Mouse (Mus musculus) liver, embryonic 11.5 days (tissue): ENCODE measurements at regions not wholly inside any gene's neighbourhood (a gene's known extent, or its start where the extent isn't known, plus 50 kb on each side); places are given as distances from the start of the nearest gene placed in this dataset.
"Not testable (repeated sequence)": the region's sequence is repeated elsewhere in the genome, so short reads cannot be mapped to it uniquely, and the experiment has no call there.

ENCODE experiments used
- ATAC-seq: fragments of 200-750 bp; cut with Nextera tagmentation; replicated peaks from 2 replicates; pipeline ENCODE4 v1.8.0; 2017; ENCODE audit warnings: moderate number of reproducible peaks, mild to moderate bottlenecking, moderate TSS enrichment, moderate library complexity; ENCODE audit not compliant: low FRiP score
- DNase-seq: peaks from one replicate; pipeline ENCODE4 v3.0.0-alpha.2; 2017; ENCODE audit warnings: low spot score
- H3K27ac ChIP-seq: fragments of 300-500 bp; sonication (generic); 2 replicates; pipeline ENCODE4 v1.5.1; 2014; ENCODE audit warnings: mild to moderate bottlenecking, low read depth, low read length, control low read depth
- H3K27me3 ChIP-seq: fragments of 300-500 bp; sonication (generic); replicated peaks from 2 replicates; pipeline ENCODE4 v1.6.1; 2014; ENCODE audit warnings: low read length, mixed read lengths; ENCODE audit not compliant: control insufficient read depth, insufficient read depth
- H3K36me3 ChIP-seq: fragments of 300-500 bp; sonication (generic); 2 replicates; pipeline ENCODE4 v1.6.1; 2014; ENCODE audit warnings: mild to moderate bottlenecking, low read length, moderate library complexity, mixed read lengths; ENCODE audit not compliant: control insufficient read depth, insufficient read depth
- H3K4me1 ChIP-seq: fragments of 300-500 bp; sonication (generic); replicated peaks from 2 replicates; pipeline ENCODE4 v1.6.1; 2014; ENCODE audit warnings: low read length, mixed read lengths; ENCODE audit not compliant: control insufficient read depth, insufficient read depth
- H3K4me2 ChIP-seq: fragments of 300-500 bp; sonication (generic); 2 replicates; pipeline ENCODE4 v1.6.1; 2014; ENCODE audit warnings: mild to moderate bottlenecking, control low read depth, moderate library complexity
- H3K4me3 ChIP-seq: fragments of 300-500 bp; sonication (generic); 2 replicates; pipeline ENCODE4 v1.5.1; 2014; ENCODE audit warnings: low read depth, low read length, control low read depth
- H3K9ac ChIP-seq: fragments of 300-500 bp; sonication (generic); 2 replicates; pipeline ENCODE4 v1.6.1; 2014; ENCODE audit warnings: low read depth, low read length, control low read depth
- H3K9me3 ChIP-seq: fragments of 300-500 bp; sonication (generic); 2 replicates; pipeline ENCODE4 v1.6.1; 2016; ENCODE audit warnings: low read length, inconsistent platforms, mixed read lengths; ENCODE audit not compliant: control insufficient read depth
- WGBS: fragments of 180-500 bp; shearing (Covaris S2); extraction: QIAGEN DNeasy Blood & Tissue Kit; methylation state at CpG from one replicate; pipeline ENCODE4 v1.1.7; 2014; 5-methylcytosine and 5-hydroxymethylcytosine counted together

DNA sequence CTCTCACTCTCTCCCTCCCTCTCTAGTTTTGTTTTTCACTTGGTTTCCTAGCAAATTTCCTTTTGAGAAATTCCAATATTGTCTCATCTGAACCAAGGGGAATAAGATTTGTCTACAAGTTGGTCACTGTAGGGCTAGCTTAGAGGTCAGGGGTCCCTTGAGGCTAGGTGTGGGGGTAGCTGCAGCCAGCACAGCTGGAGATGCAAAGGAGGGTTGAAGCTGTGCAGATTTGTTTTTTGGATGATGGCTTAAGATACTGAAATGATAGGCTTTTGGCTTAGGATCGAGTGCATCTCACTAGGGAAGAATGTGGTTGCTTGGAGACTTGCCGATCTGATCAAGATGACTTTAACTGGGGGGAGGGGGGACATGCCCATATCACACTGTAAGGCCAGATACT, 88.3 kb upstream of the Tmem28 start:
- Histone ChIP-seq H3K27me3 (peaks cover 28% of the 10 kb centered on the region), H3K4me1 (no peaks in the 10 kb centered on the region), H3K27ac (no peak overlapping the region), H3K9ac (no peak overlapping the region), H3K36me3 (no peaks in the 10 kb centered on the region), H3K4me2 (no peak overlapping the region), H3K4me3 (no peak overlapping the region), H3K9me3 (no peaks in the 10 kb centered on the region)
- no peak for DNase-seq
- 67% methylated on average over 2 of the region's 2 CpGs for WGBS
- ATAC-seq: no peak

DNA sequence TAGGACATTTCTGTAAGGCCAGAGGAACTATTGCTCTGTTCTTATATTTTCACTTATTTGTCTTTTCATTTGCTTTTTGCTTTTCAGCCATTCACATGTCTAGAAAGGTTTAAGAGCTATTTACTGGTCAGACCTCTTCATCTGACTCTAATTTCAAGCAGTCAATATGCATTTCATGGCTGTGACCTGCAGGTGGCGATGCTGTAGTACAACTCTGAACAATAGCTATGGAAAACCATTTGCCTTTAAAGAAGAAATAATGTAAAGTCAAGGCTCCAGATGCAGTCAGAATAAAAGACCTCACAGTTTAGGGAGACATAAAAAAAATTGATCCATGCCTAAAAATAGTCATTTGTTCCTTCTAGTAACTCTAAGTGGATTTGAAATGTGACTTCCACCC, 95.7 kb upstream of the Tmem28 start:
- ATAC-seq: no peak

DNA sequence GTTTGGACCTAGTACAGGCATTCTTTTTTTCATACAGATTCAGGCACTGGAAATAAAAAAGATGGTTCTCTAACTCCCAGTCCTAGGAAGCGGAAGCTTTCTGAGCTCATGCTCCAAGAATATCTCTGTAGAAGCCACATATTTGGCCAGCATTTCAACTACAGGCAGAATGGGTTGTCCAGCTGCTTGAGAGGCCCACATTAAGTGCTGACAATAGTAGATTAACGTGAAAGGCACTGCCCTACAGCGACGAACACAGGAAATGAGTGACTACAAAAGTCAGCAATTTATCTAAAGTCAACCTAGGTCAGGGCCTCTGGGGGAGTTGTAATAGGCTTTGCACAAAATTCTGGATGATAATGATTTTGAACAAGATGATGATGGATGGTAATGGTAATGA, 125.5 kb upstream of the Tmem28 start:
- no peak overlapping the region for H3K9ac ChIP-seq
- no peak overlapping the region for H3K4me2 ChIP-seq
- H3K4me3 ChIP-seq: no peak overlapping the region
- H3K27me3 ChIP-seq: 0 out of 2 replicates have a peak, but pooled peaks cover 2% of the 10 kb centered on the region
- H3K36me3 ChIP-seq: no peaks in the 10 kb centered on the region
- H3K27ac ChIP-seq: no peak overlapping the region
- WGBS: 47% methylated on average over 4 of the region's 4 CpGs
- DNase-seq: no peak
- no peaks in the 10 kb centered on the region for H3K9me3 ChIP-seq
- no peaks in the 10 kb centered on the region for H3K4me1 ChIP-seq
- ATAC-seq: no peak

More for the DNA sequence above, 95.7 kb upstream of the Tmem28 start:
- 0 out of 2 replicates have a peak, but pooled peaks cover 10% of the 10 kb centered on the region for H3K27me3 ChIP-seq
- no peak overlapping the region for H3K9ac ChIP-seq
- no peak overlapping the region for H3K27ac ChIP-seq
- no peak overlapping the region for H3K4me2 ChIP-seq
- WGBS: 0% methylated on average over 1 of the region's 1 CpGs
- H3K36me3 ChIP-seq: no peaks in the 10 kb centered on the region
- H3K4me1 ChIP-seq: no peaks in the 10 kb centered on the region
- no peak overlapping the region for H3K4me3 ChIP-seq
- DNase-seq: no peak
- H3K9me3 ChIP-seq: no peaks in the 10 kb centered on the region

GRCm38 (mm10) chrX:99690971-99691370, 129.8 kb upstream of the Tmem28 start:
- DNase-seq (no peak), ATAC-seq (no peak)
- 31% methylated on average over 4 of the region's 4 CpGs for WGBS
- Histone ChIP-seq H3K4me2 (no peak overlapping the region), H3K27ac (no peak overlapping the region), H3K27me3 (0 out of 2 replicates have a peak, but pooled peaks cover 2% of the 10 kb centered on the region), H3K4me1 (no peaks in the 10 kb centered on the region), H3K9me3 (no peaks in the 10 kb centered on the region), H3K36me3 (no peaks in the 10 kb centered on the region), H3K9ac (no peak overlapping the region), H3K4me3 (no peak overlapping the region)

DNA sequence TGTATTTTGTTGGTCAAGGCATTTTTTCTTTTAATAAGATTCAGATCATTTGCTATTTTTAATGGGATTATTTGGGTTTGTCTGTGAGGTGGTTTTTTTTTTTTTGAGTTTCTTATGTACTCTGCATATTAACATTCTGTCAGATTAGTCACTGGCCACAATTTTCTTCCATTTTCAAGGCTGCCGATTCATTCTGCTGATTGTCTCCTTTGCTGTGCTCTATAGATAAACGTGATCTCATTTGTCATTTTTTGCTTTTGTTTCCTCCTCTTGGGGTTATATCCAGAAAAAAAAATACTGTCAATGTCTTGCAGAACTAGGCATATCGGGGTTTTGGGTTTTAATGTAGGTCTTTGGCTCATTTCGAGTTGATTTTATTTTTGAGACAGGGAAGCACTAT, 131.1 kb upstream of the Tmem28 start:
- 59% methylated on average over 4 of the region's 4 CpGs for WGBS
- H3K9ac ChIP-seq: no peak overlapping the region
- DNase-seq: no peak
- H3K27ac ChIP-seq: no peak overlapping the region
- H3K36me3 ChIP-seq: no peaks in the 10 kb centered on the region
- H3K27me3 ChIP-seq: 0 out of 2 replicates have a peak, but pooled peaks cover 2% of the 10 kb centered on the region
- no peaks in the 10 kb centered on the region for H3K4me1 ChIP-seq
- no peaks in the 10 kb centered on the region for H3K9me3 ChIP-seq
- H3K4me2 ChIP-seq: no peak overlapping the region
- no peak overlapping the region for H3K4me3 ChIP-seq
- no peak for ATAC-seq

- H3K27ac ChIP-seq, H3K4me1 ChIP-seq, ATAC-seq, H3K36me3 ChIP-seq, H3K9ac ChIP-seq, H3K27me3 ChIP-seq, H3K4me2 ChIP-seq, DNase-seq, H3K4me3 ChIP-seq, H3K9me3 ChIP-seq: not testable (repeated sequence)
Observed at GRCm38 (mm10) chrX:99682491-99682890, 138.3 kb upstream of the Tmem28 start.

GRCm38 (mm10) chrX:99667596-99667995, 153.2 kb upstream of the Tmem28 start:
- no peak overlapping the region for H3K27ac ChIP-seq
- WGBS: 79% methylated on average over 2 of the region's 2 CpGs
- DNase-seq: no peak
- no peaks in the 10 kb centered on the region for H3K36me3 ChIP-seq
- H3K9me3 ChIP-seq: no peaks in the 10 kb centered on the region
- H3K27me3 ChIP-seq: peaks cover 20% of the 10 kb centered on the region
- ATAC-seq: no peak
- no peak overlapping the region for H3K4me2 ChIP-seq
- H3K4me1 ChIP-seq: no peaks in the 10 kb centered on the region
- H3K4me3 ChIP-seq: no peak overlapping the region
- no peak overlapping the region for H3K9ac ChIP-seq

- Histone ChIP-seq H3K27ac (no peak overlapping the region), H3K36me3 (no peaks in the 10 kb centered on the region), H3K4me1 (no peaks in the 10 kb centered on the region), H3K4me3 (no peak overlapping the region), H3K9ac (no peak overlapping the region), H3K4me2 (no peak overlapping the region), H3K9me3 (no peaks in the 10 kb centered on the region), H3K27me3 (peaks cover 48% of the 10 kb centered on the region)
- no peak for DNase-seq
- WGBS: 70% methylated on average over 3 of the region's 3 CpGs
- no peak for ATAC-seq
Observed at GRCm38 (mm10) chrX:99662566-99662965, 158.3 kb upstream of the Tmem28 start.

GRCm38 (mm10) chrX:99659496-99660140, 161.2 kb upstream of the Tmem28 start:
- Histone ChIP-seq H3K36me3 (no peaks in the 10 kb centered on the region), H3K27me3 (peaks cover 42% of the 10 kb centered on the region), H3K27ac (no peak overlapping the region), H3K9me3 (no peaks in the 10 kb centered on the region), H3K4me2 (no peak overlapping the region), H3K4me1 (no peaks in the 10 kb centered on the region), H3K4me3 (no peak overlapping the region), H3K9ac (no peak overlapping the region)
- 52% methylated on average over 8 of the region's 8 CpGs for WGBS
- ATAC-seq: no peak
- DNase-seq: no peak
